Mouse (Mus musculus): ENCODE data around the gene Calcoco1. TPM values are rescaled to one million over a fixed set of nuclear protein-coding genes. Genes with fewer than 3 reads are reported as not detected.
"Not testable (repeated sequence)": the region's sequence is repeated elsewhere in the genome, so short reads cannot be mapped to it uniquely, and the experiment has no call there.

Gene Calcoco1
- polyA plus RNA-seq, 1 experiment from 2014 or later, result 12.8 TPM

- peaks cover 12% of the 10 kb centered on the region for H3K4me1 ChIP-seq (replicated peaks)
- H3K9ac ChIP-seq, result no peak overlapping the region
- H3K36me3 ChIP-seq (replicated peaks), result peaks cover 81% of the 10 kb centered on the region
- no peaks in the 10 kb centered on the region for H3K27me3 ChIP-seq
- H3K4me3 ChIP-seq (replicated peaks), result no peak overlapping the region
- WGBS (ENCODE audit: insufficient replicate concordance), result 86% methylated on average over 8 of the region's 8 CpGs
- ATAC-seq (ENCODE audit: insufficient read depth), result no peak
- H3K4me2 ChIP-seq, result no peak overlapping the region
- H3K27ac ChIP-seq (replicated peaks), result no peak overlapping the region
- no peaks in the 10 kb centered on the region for H3K9me3 ChIP-seq (replicated peaks)
Measured at GRCm38 (mm10) chr15:102663825-102664224, 58.2 kb downstream of the Calcoco1 start.

- not testable (repeated sequence) for H3K27ac ChIP-seq (replicated peaks); ATAC-seq (ENCODE audit: insufficient read depth); H3K27me3 ChIP-seq; H3K9ac ChIP-seq; H3K4me3 ChIP-seq (replicated peaks); H3K9me3 ChIP-seq (replicated peaks); H3K4me2 ChIP-seq
- peaks cover 12% of the 10 kb centered on the region for H3K4me1 ChIP-seq (replicated peaks)
- WGBS (ENCODE audit: insufficient replicate concordance), result no CpG with 5 or more reads among the region's 2 CpGs
- H3K36me3 ChIP-seq (replicated peaks), result peaks cover 69% of the 10 kb centered on the region
Measured at GRCm38 (mm10) chr15:102662601-102663000, 59.4 kb downstream of the Calcoco1 start.

DNA sequence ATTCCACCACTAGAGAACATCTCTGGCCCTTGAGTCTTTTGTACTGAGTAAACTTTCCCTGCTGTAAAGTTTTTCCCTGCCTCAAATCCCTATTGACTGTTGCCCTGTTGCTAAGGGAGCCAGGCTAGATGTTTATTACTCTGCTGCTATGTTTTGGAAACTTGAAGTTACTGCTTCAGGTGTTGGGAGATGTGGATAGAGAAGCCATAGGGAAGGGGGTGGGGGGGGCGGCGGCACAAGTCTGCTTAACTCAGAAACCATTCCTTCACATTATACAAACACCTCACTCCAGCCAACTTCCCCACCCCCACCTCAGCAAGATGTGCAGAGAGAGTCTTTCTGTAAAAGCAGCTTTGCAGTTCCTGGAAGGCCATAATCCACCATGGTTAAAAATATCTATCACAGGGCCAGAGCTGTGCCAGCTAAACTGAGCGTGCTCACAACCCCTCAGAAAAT, 64.0 kb downstream of the Calcoco1 start:
- 62% methylated on average over 3 of the region's 3 CpGs for WGBS (ENCODE audit: insufficient replicate concordance)
- Histone ChIP-seq H3K27ac (replicated peaks) (no peak overlapping the region), H3K27me3 (no peaks in the 10 kb centered on the region)

More for the DNA sequence above, 64.0 kb downstream of the Calcoco1 start:
- Histone ChIP-seq H3K4me1 (replicated peaks) (peaks cover 9% of the 10 kb centered on the region), H3K9ac (no peak overlapping the region), H3K9me3 (replicated peaks) (no peaks in the 10 kb centered on the region), H3K4me2 (no peak overlapping the region), H3K4me3 (replicated peaks) (no peak overlapping the region), H3K36me3 (replicated peaks) (peaks cover 24% of the 10 kb centered on the region)
- ATAC-seq (ENCODE audit: insufficient read depth), result no peak

MicroRNAs encoded within 50 kb of the gene (microRNA counts, 519-probe panel; counts per million panel counts)
- 1,697 counts per million, percentile 13 among the panel's probes with 10 or more counts for microRNA mmu-miR-688

Small RNA genes within 50 kb of the gene (microRNA-seq; reads per million reads assigned to microRNA genes)
- not detected for gene Mir688

Other genes with a start within 250 kb of the Calcoco1 start
- not detected in 2 replicates for gene Gm10337, start 218.5 kb downstream of the Calcoco1 start, polyA plus RNA-seq (2015; fragmentation: Nextera tagmentation; extraction: Ambion mirVana)
- 1.5 TPM in 2 replicates for gene Map3k12, start 205.1 kb downstream of the Calcoco1 start, polyA plus RNA-seq (2015; fragmentation: Nextera tagmentation; extraction: Ambion mirVana)
- gene Tarbp2, start 204.0 kb downstream of the Calcoco1 start, polyA plus RNA-seq (2015; fragmentation: Nextera tagmentation; extraction: Ambion mirVana), result 42.0 and 46.8 TPM in 2 replicates
- gene Npff, start 197.2 kb downstream of the Calcoco1 start, polyA plus RNA-seq (2015; fragmentation: Nextera tagmentation; extraction: Ambion mirVana), result 0.63 and 1.1 TPM in 2 replicates
- not detected in 2 replicates for gene Gm28047, start 97.1 kb downstream of the Calcoco1 start, polyA plus RNA-seq (2015; fragmentation: Nextera tagmentation; extraction: Ambion mirVana)
- gene Atf7, start 96.7 kb downstream of the Calcoco1 start, polyA plus RNA-seq (2015; fragmentation: Nextera tagmentation; extraction: Ambion mirVana), result 8.8 and 10.5 TPM in 2 replicates
- 26.9 and 29.4 TPM in 2 replicates for gene Atp5g2, start 49.8 kb downstream of the Calcoco1 start, polyA plus RNA-seq (2015; fragmentation: Nextera tagmentation; extraction: Ambion mirVana)
- gene Hoxc13, start 198.9 kb upstream of the Calcoco1 start, polyA plus RNA-seq (2015; fragmentation: Nextera tagmentation; extraction: Ambion mirVana), result not detected in 2 replicates
- gene Hoxc12, start 214.6 kb upstream of the Calcoco1 start, polyA plus RNA-seq (2015; fragmentation: Nextera tagmentation; extraction: Ambion mirVana), result not detected in 2 replicates
- gene Hoxc11, start 232.2 kb upstream of the Calcoco1 start, polyA plus RNA-seq (2015; fragmentation: Nextera tagmentation; extraction: Ambion mirVana), result not detected in 2 replicates
- not detected in 2 replicates for gene Hoxc10, start 244.6 kb upstream of the Calcoco1 start, polyA plus RNA-seq (2015; fragmentation: Nextera tagmentation; extraction: Ambion mirVana)
- 0.10 and 0.22 TPM in 2 replicates for gene Hoxc5, start 245.3 kb upstream of the Calcoco1 start, polyA plus RNA-seq (2015; fragmentation: Nextera tagmentation; extraction: Ambion mirVana)

All from liver, embryonic 15.5 days (tissue).